Mouse (Mus musculus) liver, adult 2 months (tissue): ENCODE data around the gene Ccl2. TPM values are rescaled to one million over a fixed set of nuclear protein-coding genes. Genes with fewer than 3 reads are reported as not detected.

ENCODE experiments used
- DNase-seq: peaks from one replicate; pipeline ENCODE4 v3.0.0-alpha.2; 2011; ENCODE audit warnings: low read depth, low spot score; ENCODE audit errors: extremely low read depth
- H3K27ac ChIP-seq: fragments of 200-500 bp; replicated peaks from 2 replicates; pipeline ENCODE4 v1.5.1; 2012; ENCODE audit warnings: low read depth, mild to moderate bottlenecking, control low read depth, inconsistent platforms, low read length; ENCODE audit not compliant: insufficient read depth
- H3K27me3 ChIP-seq: fragments of 200-500 bp; 2 replicates; pipeline ENCODE4 v1.6.1; 2012; ENCODE audit warnings: mild to moderate bottlenecking, moderate library complexity, low read length, inconsistent platforms; ENCODE audit not compliant: control insufficient read depth, insufficient read depth
- H3K36me3 ChIP-seq: fragments of 200-500 bp; 2 replicates; pipeline ENCODE4 v1.6.1; 2012; ENCODE audit warnings: low read length, inconsistent platforms; ENCODE audit not compliant: control insufficient read depth, insufficient read depth
- H3K4me1 ChIP-seq: fragments of 200-500 bp; 2 replicates; pipeline ENCODE4 v1.6.1; 2011; ENCODE audit warnings: low read length; ENCODE audit not compliant: control insufficient read depth, insufficient read depth
- H3K4me3 ChIP-seq: fragments of 200-500 bp; 2 replicates; pipeline ENCODE4 v1.5.1; 2011; ENCODE audit warnings: low read depth, mild to moderate bottlenecking, control low read depth, low read length, moderate library complexity; ENCODE audit not compliant: insufficient read depth
- H3K79me2 ChIP-seq: fragments of 200-500 bp; 2 replicates; pipeline ENCODE4 v1.6.1; 2012; ENCODE audit warnings: inconsistent platforms, mild to moderate bottlenecking, low read length, moderate library complexity; ENCODE audit not compliant: control insufficient read depth, insufficient read depth
- H3K9ac ChIP-seq: fragments of 200-500 bp; 2 replicates; pipeline ENCODE4 v1.6.1; 2012; ENCODE audit warnings: low read depth, mild to moderate bottlenecking, control low read depth, inconsistent platforms, low read length
- CTCF ChIP-seq: fragments of 200-500 bp; IDR thresholded peaks from 2 replicates; pipeline ENCODE4 v1.5.1; 2011; ENCODE audit warnings: low read depth, low read length, control low read depth
- POLR2A ChIP-seq: fragments of 200-500 bp; IDR thresholded peaks from 2 replicates; pipeline ENCODE4 v1.6.1; 2011; ENCODE audit warnings: low read length, control low read depth; ENCODE audit not compliant: insufficient read depth; ENCODE audit errors: extremely low read depth
- WGBS: fragments of 180-500 bp; shearing (Covaris S2); methylation state at CpG from one replicate; pipeline ENCODE4 v1.1.7; 2018; 5-methylcytosine and 5-hydroxymethylcytosine counted together
- polyA plus RNA-seq: library from polyadenylated mRNA; depleted of rRNA; stranded (reverse); fragments of >200 nt; gene quantifications from 2 replicates; pipeline ENCODE4 v1.2.3, GENCODE M21; 2012
- total RNA-seq: library from RNA; depleted of rRNA; stranded (reverse); fragments of >200 nt; gene quantifications from 2 replicates; pipeline ENCODE4 v1.2.3, GENCODE M21; 2014

The Ccl2 gene
- total and polyA plus RNA-seq, 2 experiments, result 0.18 to 3.3 TPM

DNA sequence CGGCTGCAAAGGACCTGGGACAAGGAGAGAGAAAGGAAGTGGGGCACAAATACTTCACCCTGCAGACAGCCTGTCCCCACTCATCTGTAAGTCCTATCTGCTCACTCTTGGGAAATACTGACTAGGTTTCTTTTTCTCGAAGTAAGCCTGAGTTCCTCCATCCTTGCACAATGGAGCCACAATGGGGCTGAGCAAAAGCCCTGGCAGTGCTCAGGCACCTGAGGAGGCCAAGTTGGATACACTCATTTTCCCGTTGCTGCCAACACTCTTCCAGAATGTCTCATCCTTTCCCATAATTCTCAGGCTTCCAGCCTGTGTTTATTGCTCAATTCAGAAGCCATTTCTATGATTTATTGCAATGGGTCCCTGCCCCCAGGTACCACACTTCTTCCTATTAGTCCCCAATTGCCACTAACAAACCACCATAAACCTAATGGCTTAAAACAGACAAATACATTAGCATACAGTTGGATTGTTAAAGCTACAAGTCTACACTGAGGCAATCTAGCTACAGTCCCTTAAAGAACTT is 3.8 kb downstream of the Ccl2 start:
- WGBS, result 60% methylated on average over 3 of the region's 3 CpGs
- H3K79me2 ChIP-seq, result no peaks in the 10 kb centered on the region
- H3K27me3 ChIP-seq, result no peaks in the 10 kb centered on the region
- H3K4me3 ChIP-seq, result no peak overlapping the region
- no peak for TF ChIP-seq CTCF
- TF ChIP-seq POLR2A, result no peak
- no peaks in the 10 kb centered on the region; the same call in 1 of the 2 replicates for H3K4me1 ChIP-seq
- no peak for DNase-seq
- no peak overlapping the region for H3K27ac ChIP-seq
- no peaks in the 10 kb centered on the region for H3K36me3 ChIP-seq
- H3K9ac ChIP-seq, result no peak overlapping the region

DNA sequence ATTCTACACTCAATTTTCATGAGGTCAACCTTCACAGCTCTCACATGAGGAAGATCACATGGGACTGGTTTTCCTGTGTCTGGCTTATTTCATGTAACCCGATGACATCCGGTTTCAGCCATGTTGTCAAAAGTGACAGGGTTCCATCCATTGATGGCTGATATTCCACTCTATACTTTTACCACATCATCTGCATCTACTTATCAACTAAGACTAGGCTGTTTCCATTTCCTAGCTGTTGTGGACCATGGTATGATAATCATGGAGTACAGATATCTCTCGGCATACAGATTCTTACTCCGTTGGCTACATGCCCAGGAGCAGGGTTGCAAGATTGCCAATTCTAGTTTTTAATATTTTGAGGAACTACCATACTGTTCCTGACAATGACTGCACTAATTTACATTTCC is 6.3 kb downstream of the Ccl2 start:
- peaks cover 3% of the 10 kb centered on the region; the same call in 1 of the 2 replicates for H3K4me1 ChIP-seq
- H3K36me3 ChIP-seq, result no peaks in the 10 kb centered on the region
- H3K9ac ChIP-seq, result no peak overlapping the region
- TF ChIP-seq CTCF (no peak), POLR2A (no peak)
- H3K79me2 ChIP-seq, result no peaks in the 10 kb centered on the region
- no peak overlapping the region for H3K27ac ChIP-seq
- no peak for DNase-seq
- H3K4me3 ChIP-seq, result no peak overlapping the region
- WGBS, result 79% methylated on average over 4 of the region's 4 CpGs
- H3K27me3 ChIP-seq, result no peaks in the 10 kb centered on the region

DNA sequence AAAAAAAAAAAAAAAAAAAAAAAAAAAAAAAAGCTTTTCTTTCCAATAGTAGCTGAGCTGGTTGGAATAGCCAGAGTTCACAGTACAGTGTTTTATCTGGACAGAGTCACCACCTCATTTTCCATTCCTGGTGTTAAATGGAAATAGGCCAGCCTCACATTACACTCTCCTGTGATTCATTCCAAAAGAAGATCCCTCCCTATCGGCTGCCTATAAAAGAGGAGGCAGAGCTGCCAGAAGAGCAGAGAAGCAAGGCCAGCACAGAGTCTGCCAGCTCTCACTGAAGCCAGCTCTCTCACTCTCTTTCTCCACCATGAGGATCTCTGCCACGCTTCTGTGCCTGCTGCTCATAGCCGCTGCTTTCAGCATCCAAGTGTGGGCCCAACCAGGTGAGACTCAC is 10.1 kb downstream of the Ccl2 start, which contains the start of gene Ccl7:
Gene Ccl7 (plus strand): TSS at position 242 of the 400 bp plus-strand sequence.
- peak; percentile 79 for DNase-seq
- Histone ChIP-seq H3K9ac (no peak within 1 kb of the TSS), H3K4me1 (0 out of 2 replicates have a peak, but pooled peaks cover 3% of the 10 kb centered on the region), H3K27ac (no peak within 1 kb of the TSS), H3K4me3 (no peak within 1 kb of the TSS), H3K36me3 (no peaks in the 10 kb centered on the region), H3K79me2 (no peaks in the 10 kb centered on the region), H3K27me3 (no peaks in the 10 kb centered on the region)
- 66% methylated on average over 3 of the region's 3 CpGs for WGBS
- TF ChIP-seq POLR2A (no peak), CTCF (no peak)

GRCm38 (mm10) chr11:82047746-82048415 is 12.5 kb downstream of the Ccl2 start:
- H3K27me3 ChIP-seq, result no peaks in the 10 kb centered on the region
- H3K27ac ChIP-seq, result no peak overlapping the region
- TF ChIP-seq POLR2A (no peak), CTCF (peak; percentile 67)
- no peak overlapping the region for H3K9ac ChIP-seq
- 45% methylated on average over 6 of the region's 6 CpGs for WGBS
- H3K79me2 ChIP-seq, result no peaks in the 10 kb centered on the region
- H3K4me3 ChIP-seq, result no peak overlapping the region
- 0 out of 2 replicates have a peak, but pooled peaks cover 3% of the 10 kb centered on the region for H3K4me1 ChIP-seq
- H3K36me3 ChIP-seq, result no peaks in the 10 kb centered on the region
- DNase-seq, result peak; percentile 68

GRCm38 (mm10) chr11:82053849-82054248 is 18.5 kb downstream of the Ccl2 start:
- no peaks in the 10 kb centered on the region for H3K79me2 ChIP-seq
- no peaks in the 10 kb centered on the region for H3K4me1 ChIP-seq
- no peak for DNase-seq
- 87% methylated on average over 7 of the region's 7 CpGs for WGBS
- TF ChIP-seq POLR2A, result no peak
- no peak for TF ChIP-seq CTCF
- H3K36me3 ChIP-seq, result no peaks in the 10 kb centered on the region
- H3K9ac ChIP-seq, result no peak overlapping the region
- H3K4me3 ChIP-seq, result no peak overlapping the region
- no peak overlapping the region for H3K27ac ChIP-seq
- H3K27me3 ChIP-seq, result peaks cover 3% of the 10 kb centered on the region; the same call in 1 of the 2 replicates

GRCm38 (mm10) chr11:82057646-82058045 is 22.3 kb downstream of the Ccl2 start, which contains the start of gene Ccl11:
Gene Ccl11, plus strand, starts transcription at chr11:82057823.
- 71% methylated on average over 6 of the region's 6 CpGs for WGBS
- Histone ChIP-seq H3K79me2 (no peaks in the 10 kb centered on the region), H3K4me1 (no peaks in the 10 kb centered on the region), H3K27ac (no peak within 1 kb of the TSS), H3K4me3 (no peak within 1 kb of the TSS), H3K36me3 (no peaks in the 10 kb centered on the region), H3K9ac (no peak within 1 kb of the TSS), H3K27me3 (peaks cover 3% of the 10 kb centered on the region; the same call in 1 of the 2 replicates)
- TF ChIP-seq POLR2A (no peak), CTCF (no peak)
- no peak for DNase-seq
